Mouse (Mus musculus): ENCODE measurements at regions not wholly inside any gene's neighbourhood (a gene's known extent, or its start where the extent isn't known, plus 50 kb on each side); places are given as distances from the start of the nearest gene placed in this dataset.

DNA sequence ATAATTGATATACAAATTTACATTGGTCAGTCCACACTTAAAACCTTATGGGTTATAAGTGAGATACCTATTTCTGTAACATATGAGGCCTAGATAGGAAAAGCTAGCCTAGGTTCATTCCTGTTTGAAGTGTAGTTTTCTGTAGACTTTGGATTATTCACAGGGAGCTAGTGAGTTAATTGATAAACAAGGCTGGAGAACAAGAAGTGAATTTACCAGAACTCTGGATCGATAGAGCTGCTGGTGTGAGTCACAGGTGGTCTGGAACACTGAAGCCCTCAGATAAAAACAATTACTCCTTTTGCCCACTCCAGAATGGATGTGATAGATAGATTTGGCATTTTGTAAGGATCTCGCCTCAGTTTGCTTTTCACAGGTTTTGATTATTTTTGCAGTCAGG is 62.0 kb upstream of the Rtl1 start:
- DNase-seq: no peak

- no peak for DNase-seq
Measured at GRCm38 (mm10) chr12:109674766-109675165, 74.6 kb upstream of the Rtl1 start.

- no peak for DNase-seq
Measured at GRCm38 (mm10) chr12:109694046-109694445, 93.9 kb upstream of the Rtl1 start.

GRCm38 (mm10) chr12:109694801-109695430 is 94.8 kb upstream of the Rtl1 start:
- no peak for DNase-seq

DNA sequence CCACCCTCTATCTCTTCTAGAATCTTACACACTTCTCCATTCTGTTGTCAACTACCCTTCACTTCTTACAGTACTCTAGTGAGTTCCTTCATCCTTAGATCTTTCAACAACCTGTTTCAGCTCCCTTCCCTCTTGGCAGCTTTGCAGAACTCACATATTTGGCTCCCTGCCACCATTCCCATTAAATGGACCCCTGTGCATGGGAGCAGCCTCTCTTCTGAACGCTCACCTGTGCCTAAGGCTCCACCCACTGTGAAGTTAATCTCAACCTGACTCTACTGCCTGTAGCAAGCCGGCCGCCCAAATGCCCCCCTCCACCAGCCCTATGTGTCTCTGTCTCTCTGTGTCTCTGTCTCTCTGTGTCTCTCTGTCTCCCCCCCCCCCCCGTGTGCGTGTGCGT is 106.7 kb upstream of the Rtl1 start:
- DNase-seq: no peak

DNA sequence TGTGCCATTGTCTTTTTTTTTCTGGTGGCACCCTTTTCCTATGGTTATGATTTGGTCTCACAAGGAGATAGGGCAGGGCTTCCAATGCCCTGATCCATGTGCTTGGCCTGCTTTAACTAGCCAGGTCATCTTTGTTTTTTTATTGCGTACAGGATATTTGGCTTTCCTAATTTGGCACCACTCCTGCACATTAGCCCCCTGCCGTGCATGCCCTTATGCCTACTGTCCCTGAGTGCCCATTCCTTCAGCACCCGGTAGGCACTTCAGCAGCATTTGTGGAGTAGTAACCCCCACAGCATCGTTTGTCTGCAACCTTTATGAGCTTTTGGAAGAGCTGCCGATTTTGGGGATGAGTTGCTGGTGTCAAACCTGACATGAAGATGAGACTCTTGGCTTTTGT is 109.5 kb upstream of the Rtl1 start:
- DNase-seq: no peak

GRCm38 (mm10) chr12:109711392-109711791 is 111.3 kb upstream of the Rtl1 start:
- DNase-seq: no peak

DNA sequence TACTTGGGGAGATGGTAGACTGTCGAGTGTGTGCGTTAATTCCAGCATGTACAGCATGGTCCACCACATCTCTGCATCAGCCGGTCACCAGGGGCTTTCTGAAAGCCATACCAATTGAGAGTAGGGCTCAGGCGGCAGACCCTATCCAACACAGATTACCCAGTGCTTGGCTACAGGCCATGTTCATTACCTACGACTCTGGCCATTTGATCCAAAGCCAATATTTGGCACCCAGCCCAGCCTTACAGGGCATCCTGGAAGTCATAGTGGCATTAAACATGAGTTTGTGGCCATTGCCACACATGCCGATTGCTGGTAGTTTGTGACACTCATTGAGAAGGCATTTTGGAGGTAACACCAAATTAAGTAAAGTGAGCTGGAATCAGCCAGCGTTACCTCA is 111.8 kb upstream of the Rtl1 start:
- no peak for DNase-seq

DNA sequence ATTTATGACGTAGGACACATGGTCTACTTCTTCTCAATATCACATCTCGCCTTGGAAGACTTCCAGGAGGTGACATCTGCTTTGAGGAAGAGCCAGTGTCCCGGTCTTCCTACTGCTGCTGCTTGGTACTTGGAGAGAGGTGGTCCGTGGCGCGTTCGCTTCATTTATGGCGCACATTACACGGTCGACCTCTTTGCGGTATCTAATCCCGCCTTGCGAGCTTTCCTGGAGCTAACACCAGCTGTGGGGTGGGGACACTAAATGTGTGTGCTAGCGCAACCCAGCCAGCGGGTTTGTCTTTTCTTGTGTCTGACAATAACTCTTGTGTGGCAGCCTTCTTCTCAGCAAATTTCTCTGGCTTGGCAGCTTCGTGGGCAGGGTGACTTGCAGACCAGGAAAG is 112.3 kb upstream of the Rtl1 start:
- no peak for DNase-seq

GRCm38 (mm10) chr12:109713041-109713440 is 112.9 kb upstream of the Rtl1 start:
- no peak for DNase-seq

DNA sequence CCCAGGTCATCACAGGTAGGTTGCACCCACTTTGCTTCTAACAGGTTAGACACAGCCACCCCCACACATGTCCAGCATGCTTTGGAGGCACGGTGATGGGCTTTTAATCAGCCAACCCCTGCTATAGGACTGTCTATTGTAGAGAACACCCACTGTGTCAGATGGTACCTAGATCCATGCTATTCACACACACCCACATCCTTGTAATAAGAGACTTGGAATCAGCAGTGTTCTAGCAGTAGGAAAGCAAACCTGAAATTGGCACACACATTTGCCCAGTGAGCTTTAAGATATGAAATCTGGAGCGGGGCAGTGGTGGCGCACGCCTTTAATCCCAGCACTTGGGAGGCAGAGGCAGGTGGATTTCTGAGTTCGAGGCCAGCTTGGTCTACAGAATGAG is 113.9 kb upstream of the Rtl1 start:
- DNase-seq: no peak

DNA sequence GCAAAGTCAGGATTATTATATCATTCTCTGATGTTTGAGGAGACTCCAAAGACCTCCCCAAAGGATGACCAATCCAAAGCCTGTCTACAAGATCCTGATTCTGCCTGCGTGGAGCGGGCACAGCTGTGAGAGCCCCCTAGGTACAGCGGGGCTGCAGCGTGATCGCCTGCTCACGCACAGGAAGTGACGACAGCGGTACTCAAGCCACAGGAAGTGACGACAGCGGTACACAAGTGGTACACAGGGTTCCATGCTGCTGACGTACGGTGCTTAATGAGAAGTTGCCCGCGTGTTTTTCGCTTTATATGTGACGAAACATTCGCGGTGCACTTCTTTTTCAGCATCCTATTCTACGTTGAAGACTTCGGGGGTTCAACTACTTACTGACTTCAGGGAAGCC is 116.9 kb upstream of the Rtl1 start:
- DNase-seq: no peak

DNA sequence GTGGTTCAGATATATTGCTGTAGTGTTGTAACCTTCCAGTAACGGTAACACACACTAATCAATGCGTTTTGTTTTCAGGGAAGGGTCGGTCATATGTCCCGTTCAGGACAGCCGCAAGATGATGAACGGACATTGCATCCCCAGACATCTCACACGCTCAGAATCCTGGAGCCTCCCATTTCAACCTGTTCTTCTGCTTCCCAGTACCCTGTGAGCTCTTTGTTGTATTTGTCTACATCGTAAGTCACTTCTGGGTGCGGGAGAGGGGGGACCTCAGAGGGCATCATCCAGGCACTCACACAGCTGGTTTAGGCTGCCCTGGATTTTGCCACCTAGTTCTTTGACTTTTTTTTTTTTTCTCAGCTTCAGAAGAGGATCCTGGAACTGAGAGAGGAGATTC is 117.9 kb upstream of the Rtl1 start:
- DNase-seq: no peak

- no peak for DNase-seq
Measured at GRCm38 (mm10) chr12:109738201-109738600, 138.1 kb upstream of the Rtl1 start.

DNA sequence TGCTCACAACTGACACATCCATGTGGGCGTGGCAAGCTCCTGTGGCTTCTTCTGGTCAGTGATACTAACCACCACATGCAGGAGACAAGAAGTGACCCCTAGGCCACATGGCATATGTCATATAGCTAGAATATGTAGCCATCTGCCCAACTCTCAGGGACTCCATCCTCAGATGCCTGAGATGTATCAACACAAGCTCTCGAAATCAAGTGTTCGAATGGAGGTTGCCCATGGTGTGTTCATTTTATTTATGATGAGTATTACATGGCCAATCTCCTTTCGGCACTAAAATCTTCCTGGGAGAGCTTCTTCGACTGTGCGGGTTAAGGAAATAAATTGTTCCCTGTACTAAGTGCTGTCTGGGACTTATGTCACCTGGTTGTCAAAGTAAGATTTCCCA is 138.8 kb upstream of the Rtl1 start:
- no peak for DNase-seq

DNA sequence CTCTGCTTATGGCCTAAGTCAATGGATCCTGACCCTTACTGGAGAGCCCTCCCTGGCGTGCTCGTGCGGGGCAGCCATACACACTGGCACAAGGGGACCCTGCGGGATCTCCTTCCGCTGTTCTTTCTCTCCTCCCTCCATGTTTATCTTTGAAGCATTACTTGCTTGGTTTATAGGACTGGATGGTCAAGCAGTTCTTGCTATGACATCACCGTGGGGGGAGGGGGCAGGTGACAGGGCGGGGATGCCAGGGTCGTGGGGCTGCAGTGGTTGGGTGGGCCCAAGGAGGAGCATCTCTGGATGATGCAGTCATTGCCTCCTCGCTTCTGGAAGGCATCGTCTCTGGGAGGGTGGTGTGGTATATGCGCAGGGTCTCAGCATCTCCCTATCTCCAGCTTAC is 142.4 kb upstream of the Rtl1 start:
- DNase-seq: no peak

- no peak for DNase-seq
Measured at GRCm38 (mm10) chr12:109743036-109743650, 143.0 kb upstream of the Rtl1 start.

DNA sequence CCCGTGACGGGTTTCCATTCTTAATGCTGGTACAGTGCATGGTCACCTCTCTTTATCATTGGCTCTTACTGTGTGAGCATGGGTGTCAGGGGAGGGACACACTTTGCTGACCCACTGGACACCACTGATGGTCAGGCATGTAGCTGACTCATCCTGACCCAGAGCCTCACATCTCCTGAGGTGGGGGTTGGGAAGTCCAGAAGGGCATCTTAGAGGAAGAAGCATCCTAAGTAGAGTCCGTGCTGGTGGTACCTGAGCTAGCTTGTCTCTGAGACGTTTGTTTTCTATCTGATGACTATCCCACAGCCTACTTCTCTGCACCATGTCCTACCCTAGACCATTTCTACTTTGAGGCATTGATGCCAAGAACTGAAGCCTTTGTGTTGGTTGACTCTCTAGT is 144.1 kb upstream of the Rtl1 start:
- DNase-seq: no peak

DNA sequence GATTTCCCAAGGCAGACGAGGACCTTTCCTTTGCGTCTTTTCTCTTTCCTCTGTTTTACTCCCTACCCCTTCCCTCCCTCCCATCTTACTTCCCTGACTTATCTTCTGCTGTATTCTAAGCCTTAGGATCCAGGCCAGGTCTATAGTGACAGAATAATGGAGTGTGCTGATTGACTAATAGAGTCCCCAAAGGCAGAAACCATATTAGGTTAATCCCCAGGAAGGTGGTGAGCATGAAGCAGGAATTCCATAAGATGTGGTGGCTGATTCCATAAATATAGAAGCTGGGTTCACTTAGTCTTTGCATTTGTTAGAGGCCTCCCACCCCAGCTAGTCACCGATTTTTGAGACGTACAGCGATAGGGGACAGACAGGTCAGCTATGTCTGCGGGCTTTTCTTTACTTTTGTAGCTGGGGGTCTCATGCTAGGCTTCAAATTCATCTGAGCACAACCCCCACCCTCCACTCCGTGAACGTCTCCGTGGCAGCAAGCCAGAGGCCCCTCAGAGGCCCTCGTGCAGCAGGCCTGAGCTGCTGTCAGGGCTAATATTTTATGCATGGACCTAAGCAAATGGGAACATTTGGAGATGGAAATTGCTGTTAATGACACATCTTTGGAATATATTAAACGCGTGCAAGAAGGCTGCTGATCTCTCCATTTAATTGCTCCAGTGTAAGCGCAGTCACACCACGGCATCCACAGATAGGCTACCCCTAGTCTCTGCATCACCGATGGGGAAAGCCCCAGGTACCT is 145.8 kb upstream of the Rtl1 start:
- DNase-seq: no peak

DNA sequence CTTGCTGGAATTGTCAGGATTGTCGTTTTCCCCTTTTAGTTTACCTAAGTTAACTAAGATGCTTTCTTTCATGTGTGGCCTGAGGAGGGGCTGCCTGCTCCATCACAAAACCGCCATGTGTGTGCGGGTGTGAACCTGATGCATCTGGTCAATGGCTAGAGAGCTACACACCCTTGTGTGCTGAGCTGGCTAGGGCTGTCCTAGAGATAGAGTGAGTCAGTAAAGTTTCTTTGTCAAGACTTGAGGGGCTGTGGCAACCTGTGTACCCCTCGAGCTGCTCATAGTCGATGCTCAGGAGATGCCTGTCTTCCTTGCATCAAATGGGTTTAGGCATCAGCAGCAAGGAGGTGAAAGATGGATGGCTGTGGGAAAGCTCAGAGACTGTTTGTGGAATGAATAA is 147.1 kb upstream of the Rtl1 start:
- DNase-seq: no peak

- DNase-seq: no peak
Measured at GRCm38 (mm10) chr12:109747776-109748175, 147.6 kb upstream of the Rtl1 start.

GRCm38 (mm10) chr12:109748326-109749059 is 148.4 kb upstream of the Rtl1 start:
- DNase-seq: no peak

GRCm38 (mm10) chr12:109749256-109749655 is 149.1 kb upstream of the Rtl1 start:
- no peak for DNase-seq

All from thymus, postnatal 14 days (tissue).